Mouse (Mus musculus) heart, embryonic 11.5 days (tissue): ENCODE data around the gene Snrpd2. TPM values are rescaled to one million over a fixed set of nuclear protein-coding genes. Genes with fewer than 3 reads are reported as not detected.

Source experiments
- ATAC-seq: fragments of 200-750 bp; cut with Nextera tagmentation; replicated peaks from 2 replicates; pipeline ENCODE4 v1.8.0; 2017; ENCODE audit warnings: moderate library complexity; ENCODE audit not compliant: insufficient number of reproducible peaks, low FRiP score, low TSS enrichment
- H3K27ac ChIP-seq: fragments of 300-500 bp; sonication (generic); 2 replicates; pipeline ENCODE4 v1.5.1; 2014; ENCODE audit warnings: mild to moderate bottlenecking, low read depth, low read length
- H3K27me3 ChIP-seq: fragments of 300-500 bp; sonication (generic); 2 replicates; pipeline ENCODE4 v1.6.1; 2014; ENCODE audit warnings: mild to moderate bottlenecking, low read length, mixed read lengths; ENCODE audit not compliant: control insufficient read depth, insufficient read depth
- H3K36me3 ChIP-seq: fragments of 300-500 bp; sonication (generic); 2 replicates; pipeline ENCODE4 v1.6.1; 2014; ENCODE audit warnings: mild to moderate bottlenecking, low read length, moderate library complexity, mixed read lengths; ENCODE audit not compliant: control insufficient read depth, insufficient read depth
- H3K4me1 ChIP-seq: fragments of 300-500 bp; sonication (generic); 2 replicates; pipeline ENCODE4 v1.6.1; 2014; ENCODE audit warnings: low read length; ENCODE audit not compliant: control insufficient read depth, insufficient read depth
- H3K4me2 ChIP-seq: fragments of 300-500 bp; sonication (generic); 2 replicates; pipeline ENCODE4 v1.6.1; 2014; ENCODE audit warnings: mild to moderate bottlenecking, moderate library complexity
- H3K4me3 ChIP-seq: fragments of 300-500 bp; sonication (generic); 2 replicates; pipeline ENCODE4 v1.5.1; 2014; ENCODE audit warnings: low read depth, low read length
- H3K9ac ChIP-seq: fragments of 300-500 bp; sonication (generic); 2 replicates; pipeline ENCODE4 v1.6.1; 2014; ENCODE audit warnings: mild to moderate bottlenecking, low read depth, low read length, moderate library complexity
- H3K9me3 ChIP-seq: fragments of 300-500 bp; sonication (generic); replicated peaks from 2 replicates; pipeline ENCODE4 v1.6.1; 2016; ENCODE audit warnings: low read length; ENCODE audit not compliant: control insufficient read depth
- WGBS: fragments of 180-500 bp; shearing (Covaris S2); extraction: QIAGEN DNeasy Blood & Tissue Kit; methylation state at CpG from one replicate; pipeline ENCODE4 v1.1.7; 2014; ENCODE audit not compliant: insufficient replicate concordance; 5-methylcytosine and 5-hydroxymethylcytosine counted together
- polyA plus RNA-seq: library from polyadenylated mRNA; unstranded; fragments of >200 nt; fragmentation: Nextera tagmentation; extraction: Ambion mirVana; gene quantifications from 2 replicates; pipeline ENCODE4 v1.2.1, GENCODE M21; 2014

Gene Snrpd2
- polyA plus RNA-seq, 1 experiment from 2014 or later: 125 TPM

- Histone ChIP-seq H3K4me3 (no peak overlapping the region), H3K9me3 (no peaks in the 10 kb centered on the region), H3K9ac (no peak overlapping the region), H3K36me3 (peaks cover 20% of the 10 kb centered on the region), H3K27ac (no peak overlapping the region), H3K27me3 (peaks cover 11% of the 10 kb centered on the region), H3K4me2 (no peak overlapping the region), H3K4me1 (peaks cover 12% of the 10 kb centered on the region)
- 57% methylated on average over 13 of the region's 13 CpGs for WGBS
- no peak for ATAC-seq
These were observed 6.4 kb downstream of the Snrpd2 start for GRCm38 (mm10) chr7:19155825-19156475.

- Histone ChIP-seq H3K36me3 (peaks cover 13% of the 10 kb centered on the region), H3K9ac (no peak overlapping the region), H3K4me1 (peaks cover 12% of the 10 kb centered on the region), H3K9me3 (no peaks in the 10 kb centered on the region), H3K27me3 (peaks cover 12% of the 10 kb centered on the region), H3K4me2 (peak overlapping the region; percentile 51), H3K4me3 (no peak overlapping the region), H3K27ac (no peak overlapping the region)
- WGBS: 6% methylated on average over 30 of the region's 30 CpGs
- ATAC-seq: peak; percentile 49; the same call in 1 of the 2 replicates
These were observed 7.8 kb downstream of the Snrpd2 start for GRCm38 (mm10) chr7:19157160-19157800.

- no peak for ATAC-seq
- Histone ChIP-seq H3K9ac (no peak overlapping the region), H3K4me1 (peaks cover 13% of the 10 kb centered on the region), H3K4me2 (no peak overlapping the region), H3K27ac (no peak overlapping the region), H3K27me3 (peaks cover 17% of the 10 kb centered on the region), H3K36me3 (peaks cover 4% of the 10 kb centered on the region; the same call in 1 of the 2 replicates), H3K4me3 (no peak overlapping the region), H3K9me3 (no peaks in the 10 kb centered on the region)
- whole genome bisulfite sequencing: 65% methylated on average over 11 of the region's 11 CpGs
These were observed 9.1 kb downstream of the Snrpd2 start for GRCm38 (mm10) chr7:19158601-19159000.

- H3K36me3 ChIP-seq: no peaks in the 10 kb centered on the region
- ATAC-seq: no peak
- H3K27me3 ChIP-seq: peaks cover 17% of the 10 kb centered on the region
- WGBS: 11% methylated on average over 18 of the region's 18 CpGs
- H3K4me2 ChIP-seq: peak overlapping the region; percentile 75
- no peak overlapping the region for H3K9ac ChIP-seq
- H3K9me3 ChIP-seq: no peaks in the 10 kb centered on the region
- peak overlapping the region; percentile 36 for H3K4me3 ChIP-seq
- peaks cover 20% of the 10 kb centered on the region for H3K4me1 ChIP-seq
- no peak overlapping the region for H3K27ac ChIP-seq
These were observed 9.9 kb downstream of the Snrpd2 start for GRCm38 (mm10) chr7:19159411-19159810.

GRCm38 (mm10) chr7:19160115-19160514 lies 10.6 kb downstream of the Snrpd2 start:
- H3K27ac ChIP-seq: no peak overlapping the region
- peaks cover 17% of the 10 kb centered on the region for H3K27me3 ChIP-seq
- no peaks in the 10 kb centered on the region for H3K9me3 ChIP-seq
- H3K9ac ChIP-seq: peak overlapping the region; percentile 39; the same call in 1 of the 2 replicates
- peak overlapping the region; percentile 36 for H3K4me3 ChIP-seq
- peak; percentile 64 for ATAC-seq
- H3K36me3 ChIP-seq: no peaks in the 10 kb centered on the region
- WGBS: under 1% methylated on average over 20 of the region's 20 CpGs
- peaks cover 27% of the 10 kb centered on the region for H3K4me1 ChIP-seq
- H3K4me2 ChIP-seq: peak overlapping the region; percentile 75

GRCm38 (mm10) chr7:19162928-19163327 lies 13.4 kb downstream of the Snrpd2 start:
- peaks cover 33% of the 10 kb centered on the region for H3K4me1 ChIP-seq
- WGBS: 72% methylated on average over 7 of the region's 7 CpGs
- no peaks in the 10 kb centered on the region for H3K9me3 ChIP-seq
- H3K27me3 ChIP-seq: peaks cover 17% of the 10 kb centered on the region
- H3K9ac ChIP-seq: no peak overlapping the region
- H3K4me3 ChIP-seq: no peak overlapping the region
- H3K27ac ChIP-seq: no peak overlapping the region
- ATAC-seq: no peak
- H3K4me2 ChIP-seq: no peak overlapping the region
- no peaks in the 10 kb centered on the region for H3K36me3 ChIP-seq

GRCm38 (mm10) chr7:19163752-19164151 lies 14.2 kb downstream of the Snrpd2 start:
- Histone ChIP-seq H3K4me1 (peaks cover 39% of the 10 kb centered on the region), H3K9ac (no peak overlapping the region), H3K36me3 (no peaks in the 10 kb centered on the region), H3K27me3 (peaks cover 14% of the 10 kb centered on the region), H3K9me3 (no peaks in the 10 kb centered on the region), H3K27ac (no peak overlapping the region), H3K4me2 (peak overlapping the region; percentile 56), H3K4me3 (no peak overlapping the region)
- 24% methylated on average over 12 of the region's 12 CpGs for WGBS
- ATAC-seq: no peak

- Histone ChIP-seq H3K9me3 (no peaks in the 10 kb centered on the region), H3K27me3 (peaks cover 12% of the 10 kb centered on the region), H3K36me3 (no peaks in the 10 kb centered on the region), H3K4me2 (peak overlapping the region; percentile 56), H3K9ac (0 out of 2 replicates have a peak overlapping the region, but pooled peaks have one; percentile 10), H3K4me1 (peaks cover 39% of the 10 kb centered on the region), H3K4me3 (peak overlapping the region; percentile 5; the same call in 1 of the 2 replicates), H3K27ac (no peak overlapping the region)
- 0% methylated on average over 6 of the region's 6 CpGs for WGBS
- ATAC-seq: no peak
These were observed 14.7 kb downstream of the Snrpd2 start for GRCm38 (mm10) chr7:19164189-19164588.
